Mouse (Mus musculus): ENCODE data around the gene Kif1c.

DNA sequence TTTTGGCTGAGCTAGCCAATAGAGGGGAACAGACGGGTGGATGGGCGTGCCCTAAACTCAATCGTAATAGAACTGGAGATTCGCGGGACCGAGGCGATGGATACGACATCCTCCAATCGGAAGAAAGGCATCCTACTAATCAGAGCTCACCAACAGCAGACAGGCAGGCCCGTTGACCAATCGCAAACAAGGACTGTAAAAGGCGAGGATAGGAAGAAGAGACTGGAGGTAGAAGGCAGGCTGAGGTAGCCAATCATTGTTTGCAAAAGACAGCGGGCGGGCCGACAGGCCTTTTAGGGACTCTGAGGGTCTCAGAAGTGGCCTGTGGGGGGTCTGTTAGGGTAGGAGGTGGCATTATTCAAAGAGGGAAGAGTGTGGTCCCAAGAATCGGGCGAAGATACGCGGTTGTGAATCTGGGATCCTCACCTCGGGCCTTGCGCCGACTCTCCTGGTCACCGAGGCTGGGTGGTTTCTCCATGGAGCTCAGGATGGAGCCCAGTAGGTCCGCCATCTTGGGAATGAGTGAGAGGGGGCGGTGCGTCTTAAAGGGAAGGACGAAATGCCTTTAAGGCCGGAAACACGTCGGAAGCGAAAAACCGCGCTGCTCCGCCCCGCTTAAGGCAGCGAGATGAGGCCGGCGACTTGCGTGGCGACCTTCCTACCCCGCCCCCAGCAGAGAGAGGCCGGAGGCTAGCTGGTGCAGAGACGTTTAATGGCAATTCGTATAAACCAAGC is 31.4 kb upstream of the Kif1c start, which contains the start of gene Spag7:
- TF ChIP-seq CTCF (IDR thresholded peaks at IDR 0.05; ENCODE audit: insufficient read depth, low read length): no peak
- peak; percentile 97 for TF ChIP-seq POLR2A (IDR thresholded peaks at IDR 0.05; ENCODE audit: borderline replicate concordance, extremely low read depth, low read depth, low read length)
